Mouse (Mus musculus) layer of hippocampus, adult 18-20 months (tissue): ENCODE measurements around the gene Olfr1254. TPM values are rescaled to one million over a fixed set of nuclear protein-coding genes. Genes with fewer than 3 reads are reported as not detected.

Experiments
- DNase-seq, 2 experiments: peaks; one replicate each; pipeline ENCODE4 v3.0.0; 2022; ENCODE audit warnings: low spot score in 2 of 2
- long read RNA-seq: library from polyadenylated mRNA; stranded (forward); transcript quantifications from one replicate; pipeline ENCODE4 v2.0.0, GENCODE M21; 2021
- total RNA-seq, 2 experiments: library from RNA; stranded (reverse); gene quantifications; 2 replicates each; pipeline ENCODE4 v1.2.3; 2021

The Olfr1254 gene
- not detected for total RNA-seq
- long read RNA-seq, result 0 reads

- DNase-seq, result no peak
Observed at GRCm38 (mm10) chr2:89793519-89793918, at the start of gene Olfr1254. TSS of gene Olfr1254 (minus strand) at chr2:89793619.

- DNase-seq, result no peak
Observed at GRCm38 (mm10) chr2:89841455-89841854, 48.0 kb upstream of the Olfr1254 start, which contains the start of gene Olfr1256. TSS of gene Olfr1256 (minus strand) at chr2:89841555.

- DNase-seq, result no peak
Observed at GRCm38 (mm10) chr2:89820216-89820615, 26.8 kb upstream of the Olfr1254 start.

DNA sequence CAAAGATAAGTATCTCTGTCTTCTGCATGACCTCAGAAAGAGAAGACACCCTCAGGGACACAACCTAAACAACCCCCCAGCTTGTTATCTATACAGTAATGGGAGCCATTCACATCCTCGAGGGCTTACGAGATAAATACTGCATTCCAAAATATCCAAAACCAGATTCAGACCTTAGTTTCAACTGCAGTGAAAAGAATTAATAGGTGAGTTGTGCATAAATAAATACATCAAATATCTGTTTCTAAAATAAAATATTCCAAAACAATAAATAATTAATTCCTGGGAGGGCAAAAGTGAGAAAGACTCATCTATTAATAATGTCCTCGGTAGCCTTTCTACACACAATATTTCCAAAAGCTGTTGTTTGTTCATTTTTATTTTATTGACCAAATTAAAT is 18.3 kb upstream of the Olfr1254 start, which contains the start of gene Olfr1255:
Gene Olfr1255 (plus strand): TSS at position 301 of the 400 bp plus-strand sequence.
- DNase-seq, result no peak

- DNase-seq, result no peak
Observed at GRCm38 (mm10) chr2:89810751-89811150, 17.3 kb upstream of the Olfr1254 start.

DNA sequence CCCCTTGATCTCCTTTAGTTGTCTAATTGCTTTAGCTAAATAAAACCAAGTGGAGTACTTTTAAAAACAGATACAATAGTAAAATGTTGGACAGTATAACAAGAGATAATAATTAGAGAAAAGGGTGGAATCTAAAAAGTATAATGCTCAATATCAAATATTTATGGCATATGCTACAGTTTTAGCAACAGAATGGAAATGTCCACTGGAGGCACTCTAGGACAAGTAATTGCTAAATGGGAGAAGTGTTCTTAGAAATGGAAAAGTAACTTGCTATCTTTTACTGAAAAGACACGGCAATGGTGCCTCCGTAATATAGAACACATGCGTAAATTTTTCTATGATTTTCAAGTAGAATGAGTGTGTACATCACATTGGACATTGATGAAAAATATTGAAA is 6.2 kb upstream of the Olfr1254 start:
- no peak for DNase-seq

DNA sequence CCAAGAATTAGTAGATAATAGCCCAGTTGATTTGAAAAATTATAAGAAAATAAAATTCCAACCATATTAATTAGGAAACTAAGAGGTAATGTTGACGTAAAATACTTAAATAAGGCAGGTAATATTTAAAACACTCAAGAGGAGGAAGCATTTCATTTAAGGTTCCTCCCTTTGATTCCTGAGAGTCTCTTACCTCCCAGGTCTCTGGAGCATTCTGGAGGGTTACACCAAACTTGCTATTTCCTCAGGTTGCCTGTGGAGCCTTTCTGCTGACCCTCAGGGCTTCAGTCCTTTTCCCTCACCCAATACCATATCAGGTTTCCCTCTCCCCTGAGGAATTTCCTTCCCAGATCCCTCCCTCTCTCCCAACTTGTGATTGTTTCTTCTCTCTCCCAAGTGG is 36.4 kb downstream of the Olfr1254 start, which contains the start of gene Olfr1253:
Gene Olfr1253 (minus strand): TSS at position 101 of the 400 bp plus-strand sequence.
- DNase-seq, result no peak

Other genes starting within 250 kb of the Olfr1254 start
- gene Olfr1245, start 215.2 kb downstream of the Olfr1254 start, total RNA-seq, result not detected
- gene Olfr1246, start 200.5 kb downstream of the Olfr1254 start, total RNA-seq, result not detected
- not detected for gene Olfr1247, start 179.5 kb downstream of the Olfr1254 start, total RNA-seq
- not detected for gene Olfr1248, start 175.4 kb downstream of the Olfr1254 start, total RNA-seq
- gene Olfr1249, start 158.6 kb downstream of the Olfr1254 start, total RNA-seq, result not detected
- gene Olfr1250, start 132.2 kb downstream of the Olfr1254 start, total RNA-seq, result not detected
- gene Olfr1251, start 121.7 kb downstream of the Olfr1254 start, total RNA-seq, result not detected
- gene Olfr1252, start 68.6 kb downstream of the Olfr1254 start, total RNA-seq, result not detected
- not detected for gene Olfr1253, start 36.5 kb downstream of the Olfr1254 start, total RNA-seq
- gene Olfr1255, start 18.4 kb upstream of the Olfr1254 start, total RNA-seq, result not detected
- not detected for gene Olfr1256, start 47.9 kb upstream of the Olfr1254 start, total RNA-seq
- gene Olfr48, start 54.6 kb upstream of the Olfr1254 start, total RNA-seq, result not detected
- not detected for gene Olfr1257, start 84.8 kb upstream of the Olfr1254 start, total RNA-seq
- not detected for gene Olfr1258, start 133.7 kb upstream of the Olfr1254 start, total RNA-seq
- not detected for gene Olfr1259, start 155.0 kb upstream of the Olfr1254 start, total RNA-seq
- gene Olfr1260, start 180.7 kb upstream of the Olfr1254 start, total RNA-seq, result not detected
- gene Olfr1261, start 197.6 kb upstream of the Olfr1254 start, total RNA-seq, result not detected
- gene Olfr1262, start 206.5 kb upstream of the Olfr1254 start, total RNA-seq, result not detected
- not detected for gene Olfr1263, start 218.5 kb upstream of the Olfr1254 start, total RNA-seq
- not detected for gene Olfr1264, start 232.0 kb upstream of the Olfr1254 start, total RNA-seq
- gene Olfr1265, start 241.7 kb upstream of the Olfr1254 start, total RNA-seq, result not detected